Mouse (Mus musculus): ENCODE measurements at regions not wholly inside any gene's neighbourhood (a gene's known extent, or its start where the extent isn't known, plus 50 kb on each side); places are given as distances from the start of the nearest gene placed in this dataset.

DNA sequence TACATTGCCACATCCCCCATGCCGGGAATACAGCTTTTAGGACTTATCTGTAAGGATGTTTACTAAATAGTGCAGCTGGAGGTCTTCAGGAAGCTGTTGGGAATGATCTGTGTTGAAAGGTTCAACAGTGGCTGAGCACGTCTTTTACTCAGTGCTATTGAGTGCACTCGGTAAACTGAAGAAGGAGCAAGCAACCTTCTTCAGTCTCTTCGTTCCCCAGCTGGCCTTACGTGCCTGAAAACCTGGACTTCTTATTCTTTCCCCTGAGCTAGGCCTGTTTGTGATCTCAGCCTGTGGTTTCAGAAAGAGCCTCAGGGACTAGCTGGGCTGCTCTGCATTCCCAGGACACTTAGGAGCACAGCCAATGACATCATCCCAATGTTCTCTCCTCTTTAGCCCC, 51.2 kb upstream of the Rhox5 start:
- peak; percentile 0 for DNase-seq

DNA sequence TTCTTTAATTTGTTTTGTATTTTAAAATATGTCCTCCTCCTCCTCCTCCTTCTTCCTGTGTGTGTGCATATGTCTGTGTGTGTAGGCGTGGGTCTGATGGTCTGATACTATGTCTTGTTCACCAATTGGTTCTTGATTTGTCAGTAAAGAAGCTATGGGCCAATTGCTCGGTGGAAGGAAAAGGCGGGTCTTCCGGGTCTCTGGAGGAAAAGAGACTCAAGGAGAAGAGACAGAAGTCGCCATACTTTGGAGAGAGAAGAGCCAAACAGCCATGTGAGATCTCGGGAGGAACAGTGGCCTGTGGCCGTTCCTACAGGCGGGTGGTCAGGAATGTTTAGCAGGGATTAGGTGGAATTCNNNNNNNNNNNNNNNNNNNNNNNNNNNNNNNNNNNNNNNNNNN, 50.3 kb upstream of the Rhox5 start:
- no peak for DNase-seq

All from embryo, embryonic 11 days (tissue).